Comparison of ENCODE assay signal across 8 mouse cellular contexts in the genomic region with DNA sequence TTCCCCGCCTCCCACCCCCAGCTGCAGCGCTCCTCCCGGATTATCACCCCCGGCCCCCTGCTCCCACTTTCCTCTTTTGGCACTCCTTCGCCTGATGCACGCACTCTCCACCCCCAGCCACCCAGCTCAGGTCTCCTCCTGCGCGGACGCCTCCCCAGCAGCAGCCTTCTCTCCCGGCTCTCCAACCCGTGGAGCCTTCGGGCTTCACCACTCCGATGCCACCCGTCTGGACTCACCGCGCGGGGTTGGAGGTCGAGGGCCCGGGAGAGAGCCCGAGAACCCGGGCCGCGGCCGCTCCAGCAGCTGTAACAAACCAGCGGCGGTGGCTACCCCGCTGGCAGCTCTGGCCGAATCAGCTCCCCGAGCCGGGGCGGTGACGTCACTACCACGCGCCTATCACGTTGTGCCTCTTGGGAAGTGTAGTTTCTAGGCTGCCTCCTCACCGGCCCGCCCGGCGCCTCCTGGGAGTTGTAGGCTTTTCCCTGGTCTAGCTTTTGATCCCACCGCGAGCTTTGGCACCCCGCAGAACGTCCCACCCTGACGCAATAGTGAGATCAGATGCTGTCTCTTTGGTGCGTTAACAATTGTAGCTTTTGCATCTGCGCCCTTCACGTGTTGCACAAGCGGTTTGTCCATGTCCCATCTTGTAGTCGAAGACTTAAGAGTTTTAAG. TPM values are rescaled to one million over a fixed set of nuclear protein-coding genes. Genes with fewer than 3 reads are reported as not detected.
DNase-seq lines count a peak whose midpoint lies in the region; ATAC-seq lines count a peak whose summit lies in the region.

A gene (minus strand): TSS at position 477 of the 672 bp plus-strand sequence.

- peak within 1 kb of the TSS; percentile 95 for H3K4me2 ChIP-seq in hindbrain, embryonic 16.5 days (ENCODE audit: low read length)

- under 1% methylated on average over 49 of the region's 49 CpGs for WGBS in hindbrain, embryonic 16.5 days
- under 1% methylated on average over 46 of the region's 49 CpGs for whole genome bisulfite sequencing in macrophage (ENCODE audit: missing documents)

- H3K9me3 ChIP-seq in hindbrain, embryonic 16.5 days (ENCODE audit: control insufficient read depth, low read length) = no peaks in the 10 kb centered on the region

- peak within 1 kb of the TSS; percentile 86 for H3K27ac ChIP-seq in hindbrain, embryonic 16.5 days (ENCODE audit: low read depth, low read length)
- peak within 1 kb of the TSS; percentile 35 for H3K27ac ChIP-seq in macrophage

- peak; percentile 94 for ATAC-seq in hindbrain, embryonic 16.5 days

- H3K4me3 ChIP-seq in hindbrain, embryonic 16.5 days (ENCODE audit: low read length) = peak within 1 kb of the TSS; percentile 90
- peak within 1 kb of the TSS; percentile 89 for H3K4me3 ChIP-seq in macrophage (ENCODE audit: inconsistent target)

- H3K4me1 ChIP-seq in hindbrain, embryonic 16.5 days (ENCODE audit: control insufficient read depth, insufficient read depth, low read depth, low read length) = peaks cover 25% of the 10 kb centered on the region

- H3K79me2 ChIP-seq in macrophage (ENCODE audit: inconsistent target) = peaks cover 27% of the 10 kb centered on the region

- H3K36me3 ChIP-seq in hindbrain, embryonic 16.5 days (ENCODE audit: control insufficient read depth, insufficient read depth, low read length) = peaks cover 10% of the 10 kb centered on the region
- peaks cover 13% of the 10 kb centered on the region; the same call in 1 of the 2 replicates for H3K36me3 ChIP-seq in macrophage (ENCODE audit: inconsistent target)

- H3K27me3 ChIP-seq in hindbrain, embryonic 16.5 days (replicated peaks; ENCODE audit: control insufficient read depth, insufficient read depth, low read length) = no peaks in the 10 kb centered on the region

- peak; percentile 98 for DNase-seq in T-cell, adult 2 months (ENCODE audit: low spot score)
- peak; percentile 96 to 98 for DNase-seq in cerebellum, postnatal 36 days
- DNase-seq in gastrocnemius, adult 18-20 months (ENCODE audit: low spot score) = peak; percentile 99
- DNase-seq in left cerebral cortex, adult 18-20 months (ENCODE audit: low spot score in 2 of 2) = peak; percentile 99
- peak; percentile 98 for DNase-seq in right cerebral cortex, adult 18-20 months
- peak; percentile 97 for DNase-seq in urinary bladder, postnatal 10 days (ENCODE audit: low spot score)

- peak within 1 kb of the TSS; percentile 96 for H3K9ac ChIP-seq in hindbrain, embryonic 16.5 days (ENCODE audit: low read depth, low read length)

RNA-seq across cellular contexts. Expression of the gene that starts here (rescaled TPM):
- total RNA-seq in gastrocnemius, adult 18-20 months (2021) = 10 to 100 TPM; 25.1 to 26.3 TPM
- 117 and 124 TPM in 2 replicates for polyA plus RNA-seq in hindbrain, embryonic 16.5 days (2015; fragmentation: Nextera tagmentation; extraction: Ambion mirVana)
- total RNA-seq in left cerebral cortex, adult 18-20 months (2021) = 10 to 100 TPM; 46.0 to 49.4 TPM
- 10 to 100 TPM in 2 of 26 experiments, 1 to 10 TPM in 23, under 1 TPM in 1; 0.87 to 11.5 (median 2.3) TPM for total RNA-seq in macrophage (2018; cell fraction: chromatin; rRNA removed)
- 10 to 100 TPM in 24 of 26 experiments, 1 to 10 TPM in 2; 8.2 to 24.7 (median 16.7) TPM for total RNA-seq in macrophage (2018; cell fraction: cytosol; rRNA removed)
- 10 to 100 TPM in 15 of 26 experiments, 1 to 10 TPM in 11; 5.1 to 25.3 (median 11.7) TPM for total RNA-seq in macrophage (2018; cell fraction: nucleus; rRNA removed)
- 12.4 to 23.2 TPM (median 22.9 TPM) in 3 replicates for polyA plus RNA-seq in macrophage (2018)

Comparison
In these comparisons a context has a peak if more than half of its experiments do, and no peak if none do; other contexts are left out.
1. Peak in every context shown above with its lines: DNase-seq, ATAC-seq, H3K4me3 ChIP-seq and H3K27ac ChIP-seq.